Mouse (Mus musculus) CH12.LX (cell line): ENCODE measurements around the gene Lbr.

Experiments used
- BHLHE40 ChIP-seq: IDR thresholded peaks from 2 replicates; pipeline ENCODE4 v1.6.1; 2011; ENCODE audit warnings: mild to moderate bottlenecking, low read depth, low read length, improper control_type of control experiment
- CTCF ChIP-seq, 2 experiments: IDR thresholded peaks in 1 of 2; conservative IDR thresholded peaks in 1 of 2; 2 replicates each; pipeline ENCODE4 v1.5.1; 2011 to 2012; ENCODE audit warnings: low read depth in 2 of 2, low read length in 2 of 2, improper control_type of control experiment in 1 of 2, inconsistent platforms in 1 of 2, mild to moderate bottlenecking in 1 of 2, moderate library complexity in 1 of 2
- EP300 ChIP-seq: IDR thresholded peaks from 2 replicates; pipeline ENCODE4 v1.6.1; 2011; ENCODE audit warnings: low read length, improper control_type of control experiment
- ETS1 ChIP-seq: conservative IDR thresholded peaks from 2 replicates; pipeline ENCODE4 v1.6.1; 2012; ENCODE audit warnings: low read depth, mild to moderate bottlenecking, inconsistent platforms, low read length, improper control_type of control experiment, moderate library complexity
- GABPA ChIP-seq: IDR thresholded peaks from 2 replicates; pipeline ENCODE4 v1.6.1; 2012; ENCODE audit warnings: low read depth, low read length, improper control_type of control experiment, inconsistent platforms; ENCODE audit not compliant: insufficient replicate concordance
- KAT2A ChIP-seq: IDR thresholded peaks from 2 replicates; pipeline ENCODE4 v1.6.1; 2012; ENCODE audit warnings: low read length, improper control_type of control experiment, inconsistent platforms; ENCODE audit not compliant: insufficient replicate concordance
- MEF2A ChIP-seq: IDR thresholded peaks from 2 replicates; pipeline ENCODE4 v1.6.1; 2014; ENCODE audit warnings: low read depth, mild to moderate bottlenecking, inconsistent platforms, low read length, improper control_type of control experiment, borderline replicate concordance
- NRF1 ChIP-seq: IDR thresholded peaks from 2 replicates; pipeline ENCODE4 v1.6.1; 2014; ENCODE audit warnings: low read depth, mild to moderate bottlenecking, inconsistent platforms, low read length, improper control_type of control experiment, moderate library complexity
- POLR2A ChIP-seq: IDR thresholded peaks from 2 replicates; pipeline ENCODE4 v1.6.1; 2011; ENCODE audit warnings: low read depth, mild to moderate bottlenecking, improper control_type of control experiment, low read length
- POLR2AphosphoS2 ChIP-seq: IDR thresholded peaks from 2 replicates; pipeline ENCODE4 v1.6.1; 2011; ENCODE audit warnings: low read depth, low read length, improper control_type of control experiment
- SMC3 ChIP-seq: IDR thresholded peaks from 2 replicates; pipeline ENCODE4 v1.6.1; 2011; ENCODE audit warnings: low read depth, low read length, improper control_type of control experiment
- TCF12 ChIP-seq: IDR thresholded peaks from 2 replicates; pipeline ENCODE4 v1.6.1; 2014; ENCODE audit warnings: low read depth, mild to moderate bottlenecking, inconsistent platforms, low read length, improper control_type of control experiment
- ZC3H11A ChIP-seq: IDR thresholded peaks from 2 replicates; pipeline ENCODE4 v1.6.1; 2012; ENCODE audit warnings: low read depth, mild to moderate bottlenecking, inconsistent platforms, low read length, improper control_type of control experiment
- ZMIZ1 ChIP-seq: IDR thresholded peaks from 2 replicates; pipeline ENCODE4 v1.6.1; 2012; ENCODE audit warnings: low read depth, mild to moderate bottlenecking, inconsistent platforms, low read length, improper control_type of control experiment

- TF ChIP-seq POLR2A (no peak), ETS1 (no peak), CTCF (conservative IDR thresholded peaks at IDR 0.05 in 1 of 2, IDR thresholded peaks at IDR 0.05 in 1 of 2; ENCODE audit: low read depth in 2 of 2, low read length in 2 of 2) (no peak), KAT2A (no peak), POLR2AphosphoS2 (no peak), EP300 (no peak), ZMIZ1 (no peak), MEF2A (no peak), GABPA (no peak), BHLHE40 (no peak), TCF12 (no peak), NRF1 (no peak), ZC3H11A (no peak), SMC3 (no peak)
Observed at GRCm38 (mm10) chr1:181847396-181847795, 4.5 kb upstream of the Lbr start.
